Mouse (Mus musculus) testis, adult 2 months (tissue): ENCODE measurements around the gene Gm20388. TPM values are rescaled to one million over a fixed set of nuclear protein-coding genes. Genes with fewer than 3 reads are reported as not detected.

Experiments
- H3K27ac ChIP-seq: fragments of 200-500 bp; 2 replicates; pipeline ENCODE4 v1.5.1; 2012; ENCODE audit warnings: low read depth, low read length; ENCODE audit not compliant: control insufficient read depth, insufficient read depth
- H3K27me3 ChIP-seq: fragments of 200-500 bp; 2 replicates; pipeline ENCODE4 v1.6.1; 2012; ENCODE audit warnings: mild to moderate bottlenecking, low read length, moderate library complexity; ENCODE audit not compliant: control insufficient read depth, insufficient read depth
- H3K36me3 ChIP-seq: fragments of 200-500 bp; 2 replicates; pipeline ENCODE4 v1.6.1; 2012; ENCODE audit warnings: mild to moderate bottlenecking, low read length; ENCODE audit not compliant: control insufficient read depth, insufficient read depth
- H3K4me1 ChIP-seq: fragments of 200-500 bp; 2 replicates; pipeline ENCODE4 v1.6.1; 2012; ENCODE audit warnings: low read length; ENCODE audit not compliant: control insufficient read depth, insufficient read depth
- H3K4me3 ChIP-seq: fragments of 200-500 bp; 2 replicates; pipeline ENCODE4 v1.5.1; 2012; ENCODE audit warnings: low read depth, mild to moderate bottlenecking, low read length, moderate library complexity, mixed read lengths; ENCODE audit not compliant: control insufficient read depth
- CTCF ChIP-seq: fragments of 200-500 bp; IDR thresholded peaks from 2 replicates; pipeline ENCODE4 v1.5.1; 2012; ENCODE audit warnings: low read depth, mild to moderate bottlenecking, inconsistent platforms, low read length, moderate library complexity; ENCODE audit not compliant: control insufficient read depth, insufficient read depth, insufficient replicate concordance
- POLR2A ChIP-seq: fragments of 200-500 bp; IDR thresholded peaks from 2 replicates; pipeline ENCODE4 v1.6.1; 2012; ENCODE audit warnings: low read depth, mild to moderate bottlenecking, inconsistent platforms, low read length, moderate library complexity; ENCODE audit not compliant: control insufficient read depth
- polyA plus RNA-seq: library from polyadenylated mRNA; depleted of rRNA; stranded (reverse); fragments of >200 nt; gene quantifications from 2 replicates; pipeline ENCODE4 v1.2.3, GENCODE M21; 2012

Gene Gm20388
- polyA plus RNA-seq, 1 experiment = 5.6 TPM

DNA sequence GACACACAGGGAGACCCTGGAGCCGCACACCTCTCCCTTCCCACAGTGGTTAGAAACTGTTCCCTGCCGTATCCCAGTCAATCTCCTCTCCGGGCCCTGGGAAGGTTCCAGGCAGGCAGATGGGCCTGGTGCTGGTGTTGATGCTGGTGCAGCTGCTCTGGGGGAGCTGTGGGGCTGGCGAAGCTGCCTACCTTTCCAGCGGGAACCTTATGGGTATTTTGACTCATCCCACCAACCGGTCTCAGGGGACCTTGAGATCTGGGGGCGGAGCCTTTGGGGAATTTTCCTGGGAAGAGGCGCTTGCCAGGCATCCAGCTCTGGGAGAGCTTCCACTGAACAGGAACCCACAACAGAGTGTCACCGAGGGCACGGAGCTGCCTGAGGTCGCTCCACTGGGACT is 2757.2 kb downstream of the Gm20388 start:
- Histone ChIP-seq H3K4me3 (no peak overlapping the region), H3K27ac (no peak overlapping the region), H3K27me3 (no peaks in the 10 kb centered on the region), H3K4me1 (peaks cover 2% of the 10 kb centered on the region; the same call in 1 of the 2 replicates), H3K36me3 (no peaks in the 10 kb centered on the region)
- TF ChIP-seq CTCF (no peak), POLR2A (no peak)

DNA sequence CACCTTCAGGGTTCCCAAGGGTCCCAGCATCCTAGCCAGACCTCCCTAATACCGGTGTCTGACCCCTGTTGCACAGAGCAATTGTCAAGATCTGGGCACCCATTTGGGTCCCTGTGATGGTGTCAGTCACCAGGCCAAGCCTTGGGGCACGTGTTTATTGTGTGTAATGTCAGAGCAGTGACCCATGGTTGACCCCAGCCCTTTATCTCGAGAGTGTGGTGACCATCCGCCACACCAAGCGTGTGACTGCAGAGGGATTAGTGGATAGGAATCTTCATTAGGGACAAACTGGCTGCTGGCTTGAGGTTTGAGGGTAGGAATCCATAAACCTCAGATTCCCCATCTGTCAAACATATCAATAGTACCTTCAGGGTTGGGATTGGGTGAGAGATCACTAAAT is 2758.7 kb downstream of the Gm20388 start:
- TF ChIP-seq POLR2A (no peak), CTCF (no peak)
- peaks cover 2% of the 10 kb centered on the region; the same call in 1 of the 2 replicates for H3K4me1 ChIP-seq
- no peak overlapping the region for H3K4me3 ChIP-seq
- no peaks in the 10 kb centered on the region for H3K36me3 ChIP-seq
- H3K27me3 ChIP-seq = no peaks in the 10 kb centered on the region
- H3K27ac ChIP-seq = no peak overlapping the region

GRCm38 (mm10) chr8:122670001-122670400 is 2759.4 kb downstream of the Gm20388 start:
- Histone ChIP-seq H3K36me3 (no peaks in the 10 kb centered on the region), H3K27ac (no peak overlapping the region), H3K27me3 (no peaks in the 10 kb centered on the region), H3K4me1 (peaks cover 2% of the 10 kb centered on the region; the same call in 1 of the 2 replicates), H3K4me3 (no peak overlapping the region)
- TF ChIP-seq CTCF = no peak

GRCm38 (mm10) chr8:122670718-122671117 is 2760.1 kb downstream of the Gm20388 start:
- Histone ChIP-seq H3K36me3 (no peaks in the 10 kb centered on the region), H3K27ac (no peak overlapping the region), H3K27me3 (no peaks in the 10 kb centered on the region), H3K4me3 (no peak overlapping the region), H3K4me1 (peaks cover 2% of the 10 kb centered on the region; the same call in 1 of the 2 replicates)
- TF ChIP-seq CTCF = no peak
- no peak for TF ChIP-seq POLR2A

- H3K4me1 ChIP-seq = no peaks in the 10 kb centered on the region; the same call in 1 of the 2 replicates
- H3K27me3 ChIP-seq = no peaks in the 10 kb centered on the region
- H3K4me3 ChIP-seq = no peak overlapping the region
- no peaks in the 10 kb centered on the region for H3K36me3 ChIP-seq
- TF ChIP-seq CTCF (no peak), POLR2A (no peak)
- no peak overlapping the region for H3K27ac ChIP-seq
These were observed 2761.3 kb downstream of the Gm20388 start for GRCm38 (mm10) chr8:122671894-122672293.

- Histone ChIP-seq H3K4me3 (no peak overlapping the region), H3K36me3 (no peaks in the 10 kb centered on the region), H3K27me3 (no peaks in the 10 kb centered on the region), H3K27ac (no peak overlapping the region), H3K4me1 (peaks cover 12% of the 10 kb centered on the region)
- TF ChIP-seq CTCF = no peak
- TF ChIP-seq POLR2A = no peak
These were observed 2763.3 kb downstream of the Gm20388 start for GRCm38 (mm10) chr8:122673989-122674388.

DNA sequence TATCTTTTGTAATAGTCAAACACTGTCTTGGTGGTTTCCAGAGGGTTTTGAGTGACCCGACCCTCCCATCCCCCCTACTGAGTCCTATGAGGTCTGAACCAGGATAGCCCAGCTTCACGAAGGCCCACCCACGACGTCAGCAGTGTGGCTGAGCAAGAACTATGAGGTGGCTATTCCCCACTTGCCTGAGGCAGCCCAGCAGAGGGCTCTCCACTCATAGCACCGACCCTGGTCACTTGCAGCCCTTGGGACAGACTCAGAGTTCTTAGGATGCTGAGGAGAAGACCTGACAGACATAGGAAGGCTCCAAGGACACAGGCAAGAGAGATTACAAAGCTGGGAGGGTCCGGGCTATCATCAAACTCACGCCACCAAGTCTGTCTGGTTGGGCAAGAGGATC is 2764.4 kb downstream of the Gm20388 start:
- Histone ChIP-seq H3K27ac (no peak overlapping the region), H3K36me3 (no peaks in the 10 kb centered on the region), H3K4me3 (no peak overlapping the region), H3K4me1 (peaks cover 12% of the 10 kb centered on the region), H3K27me3 (no peaks in the 10 kb centered on the region)
- TF ChIP-seq POLR2A = no peak
- no peak for TF ChIP-seq CTCF

GRCm38 (mm10) chr8:122675596-122676420 is 2765.2 kb downstream of the Gm20388 start:
- Histone ChIP-seq H3K27ac (no peak overlapping the region), H3K4me1 (peaks cover 12% of the 10 kb centered on the region), H3K36me3 (no peaks in the 10 kb centered on the region), H3K27me3 (no peaks in the 10 kb centered on the region), H3K4me3 (no peak overlapping the region)
- no peak for TF ChIP-seq CTCF
- no peak for TF ChIP-seq POLR2A
